Mouse (Mus musculus) heart, embryonic 11.5 days (tissue): ENCODE results near the gene Mzf1. TPM values are rescaled to one million over a fixed set of nuclear protein-coding genes. Genes with fewer than 3 reads are reported as not detected.

ENCODE experiments used
- polyA plus RNA-seq: library from polyadenylated mRNA; unstranded; fragments of >200 nt; fragmentation: Nextera tagmentation; extraction: Ambion mirVana; gene quantifications from 2 replicates; pipeline ENCODE4 v1.2.1, GENCODE M21; 2014

The Mzf1 gene
- polyA plus RNA-seq, 1 experiment from 2014 or later, result 1.7 TPM

Other genes with a start within 250 kb of the Mzf1 start
- 12.4 and 13.4 TPM in 2 replicates for gene Zfp329, start 235.9 kb downstream of the Mzf1 start, polyA plus RNA-seq
- gene Zfp110, start 220.0 kb downstream of the Mzf1 start, polyA plus RNA-seq, result 21.6 and 25.6 TPM in 2 replicates
- gene Zfp128, start 173.6 kb downstream of the Mzf1 start, polyA plus RNA-seq, result 2.8 and 3.6 TPM in 2 replicates
- 14.5 and 17.0 TPM in 2 replicates for gene Zscan22, start 156.9 kb downstream of the Mzf1 start, polyA plus RNA-seq
- gene Rps5, start 132.5 kb downstream of the Mzf1 start, polyA plus RNA-seq, result 659 and 704 TPM in 2 replicates
- 0.53 and 0.65 TPM in 2 replicates for gene Rnf225, start 127.3 kb downstream of the Mzf1 start, polyA plus RNA-seq
- gene Zfp324, start 88.9 kb downstream of the Mzf1 start, polyA plus RNA-seq, result 6.8 and 7.1 TPM in 2 replicates
- 4.3 and 5.5 TPM in 2 replicates for gene Zfp446, start 76.9 kb downstream of the Mzf1 start, polyA plus RNA-seq
- gene Slc27a5, start 56.6 kb downstream of the Mzf1 start, polyA plus RNA-seq, result not detected in 2 replicates
- 252 and 256 TPM in 2 replicates for gene Trim28, start 55.6 kb downstream of the Mzf1 start, polyA plus RNA-seq
- gene Zbtb45, start 44.7 kb downstream of the Mzf1 start, polyA plus RNA-seq, result 13.6 and 16.0 TPM in 2 replicates
- gene Chmp2a, start 20.0 kb downstream of the Mzf1 start, polyA plus RNA-seq, result 148 and 149 TPM in 2 replicates
- 172 and 174 TPM in 2 replicates for gene Ube2m, start 16.5 kb downstream of the Mzf1 start, polyA plus RNA-seq
- gene Vmn1r85, start 40.4 kb upstream of the Mzf1 start, polyA plus RNA-seq, result not detected in 2 replicates
- not detected in 2 replicates for gene Vmn1r86, start 65.2 kb upstream of the Mzf1 start, polyA plus RNA-seq
- not detected in 2 replicates for gene Vmn1r87, start 85.4 kb upstream of the Mzf1 start, polyA plus RNA-seq
- not detected in 2 replicates for gene Vmn1r88, start 104.8 kb upstream of the Mzf1 start, polyA plus RNA-seq
- not detected in 2 replicates for gene Vmn1r89, start 158.3 kb upstream of the Mzf1 start, polyA plus RNA-seq
- 84.6 and 95.3 TPM in 2 replicates for gene Lig1, start 222.5 kb upstream of the Mzf1 start, polyA plus RNA-seq
- gene Zswim9, start 224.0 kb upstream of the Mzf1 start, polyA plus RNA-seq, result 3.4 and 6.3 TPM in 2 replicates